Mouse (Mus musculus) embryo, embryonic 11.5 days (tissue): Measurements from ENCODE around the gene Tsacc.
"Not testable (repeated sequence)": the region's sequence is repeated elsewhere in the genome, so short reads cannot be mapped to it uniquely, and the experiment has no call there.

ENCODE experiments used
- DNase-seq: peaks from one replicate; pipeline ENCODE4 v3.0.0-alpha.2; 2012; ENCODE audit warnings: low read depth, low spot score

The Tsacc gene

DNA sequence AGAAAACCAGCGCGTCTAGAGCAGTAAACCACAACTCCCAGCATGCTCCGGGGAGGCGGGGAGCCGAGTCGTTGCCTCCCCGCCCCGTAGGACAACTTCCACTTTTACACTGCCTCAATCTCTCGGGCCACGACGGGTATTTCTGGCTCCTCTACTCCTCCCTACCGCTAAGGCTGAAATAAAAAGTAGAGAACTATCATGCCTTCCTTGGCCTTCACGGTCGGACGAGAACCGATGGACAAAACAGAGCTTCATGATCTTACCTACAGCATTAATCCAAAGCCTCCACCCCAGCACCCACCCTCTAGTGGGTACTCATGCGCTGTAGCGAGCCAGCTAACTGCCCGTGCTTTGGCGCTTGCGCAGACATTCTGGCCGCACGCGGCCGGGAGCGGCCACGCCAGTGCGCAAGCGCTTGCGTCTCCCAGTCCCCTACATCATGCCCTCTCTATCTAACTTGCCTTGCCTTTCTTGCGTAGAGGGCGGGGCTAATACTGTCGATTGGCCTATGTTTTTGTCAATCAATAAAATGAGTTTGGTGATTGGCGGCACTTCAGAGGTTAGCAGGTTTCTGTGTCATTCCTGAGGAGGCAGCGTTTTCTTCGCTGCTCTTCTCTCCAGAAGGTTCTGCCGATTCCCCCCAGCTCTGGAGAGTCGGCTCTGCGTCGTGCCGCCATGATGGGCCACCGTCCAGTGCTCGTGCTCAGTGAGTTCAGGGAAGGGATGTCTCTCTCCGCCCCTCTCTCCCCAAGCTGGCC, at the start of gene Tsacc, which contains the start of gene Cct3:
TSS of gene Tsacc (minus strand) at position 439 of the 758 bp plus-strand sequence.
TSS of gene Cct3 (plus strand) at position 556 of the 758 bp plus-strand sequence.
- DNase-seq = peak; percentile 99

DNA sequence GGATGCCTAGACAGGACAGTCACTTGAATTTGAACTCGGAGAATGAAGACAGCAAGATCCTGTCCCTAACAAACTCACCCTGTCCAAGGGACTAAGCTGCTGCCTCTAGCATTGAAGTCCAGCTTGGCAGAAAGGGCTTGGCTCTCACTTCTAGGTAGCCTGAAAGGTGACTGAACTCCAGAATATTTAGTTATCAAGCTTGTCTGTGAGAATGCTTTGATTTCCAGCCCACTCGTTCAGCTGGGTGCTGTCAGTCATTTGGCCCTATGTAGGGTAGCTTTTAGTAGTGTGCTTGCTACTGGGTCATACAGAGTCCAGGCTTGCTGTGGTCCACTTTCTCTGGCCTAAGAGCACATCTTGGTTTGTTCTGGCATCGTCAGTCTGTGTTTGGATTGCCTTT, 42.2 kb upstream of the Tsacc start:
- DNase-seq = no peak

DNA sequence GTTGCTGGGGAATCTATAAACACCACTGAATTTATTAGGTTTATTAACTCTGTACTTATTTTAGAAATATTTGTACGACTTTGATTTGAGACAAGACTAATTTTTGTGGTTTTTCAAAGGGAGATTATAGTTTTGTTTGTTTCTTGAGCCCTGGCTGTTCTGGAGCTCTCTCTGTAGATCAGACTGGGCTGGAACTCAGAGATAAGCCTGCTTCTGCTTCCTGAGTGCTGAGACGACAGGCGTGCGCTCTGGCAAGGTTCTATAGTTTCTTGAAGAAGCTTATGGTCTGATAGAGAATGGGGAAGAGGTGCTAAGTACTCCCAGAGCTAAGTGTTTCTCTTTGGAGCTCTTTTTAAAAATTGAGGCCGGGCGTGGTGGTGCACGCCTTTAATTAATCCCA, 41.5 kb upstream of the Tsacc start:
- no peak for DNase-seq

DNA sequence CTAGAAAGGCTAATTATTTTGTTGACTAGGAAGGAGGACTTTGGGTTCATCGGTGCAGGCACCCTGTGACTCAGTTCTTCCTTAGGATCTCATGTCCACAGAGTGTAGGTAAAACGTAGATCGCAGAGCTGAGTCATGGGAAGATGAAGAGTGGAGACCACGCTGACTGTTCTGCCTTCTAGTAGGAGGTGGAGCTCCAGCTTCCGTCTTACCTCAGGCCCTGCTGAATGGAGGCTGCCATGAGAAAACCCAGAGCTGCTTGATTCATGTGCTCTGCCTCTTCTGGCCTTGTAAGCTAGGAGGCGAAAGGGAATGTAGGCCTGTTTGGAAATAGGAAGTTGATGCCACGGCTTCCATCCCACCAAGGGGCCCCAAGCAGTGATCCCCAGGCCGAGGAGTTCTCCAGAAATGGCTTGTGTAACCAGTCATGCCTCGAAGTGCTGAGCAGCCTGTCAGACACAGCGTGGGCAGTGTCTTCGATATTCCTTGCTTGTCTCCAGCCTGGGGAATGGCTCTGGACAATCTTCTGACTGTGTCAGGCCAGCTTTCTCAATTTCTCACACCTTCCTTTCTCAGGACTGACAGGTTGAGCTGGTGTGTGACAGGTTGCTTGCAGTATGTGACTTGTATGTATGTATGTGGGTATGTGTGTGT, 40.7 kb upstream of the Tsacc start:
- DNase-seq = no peak

DNA sequence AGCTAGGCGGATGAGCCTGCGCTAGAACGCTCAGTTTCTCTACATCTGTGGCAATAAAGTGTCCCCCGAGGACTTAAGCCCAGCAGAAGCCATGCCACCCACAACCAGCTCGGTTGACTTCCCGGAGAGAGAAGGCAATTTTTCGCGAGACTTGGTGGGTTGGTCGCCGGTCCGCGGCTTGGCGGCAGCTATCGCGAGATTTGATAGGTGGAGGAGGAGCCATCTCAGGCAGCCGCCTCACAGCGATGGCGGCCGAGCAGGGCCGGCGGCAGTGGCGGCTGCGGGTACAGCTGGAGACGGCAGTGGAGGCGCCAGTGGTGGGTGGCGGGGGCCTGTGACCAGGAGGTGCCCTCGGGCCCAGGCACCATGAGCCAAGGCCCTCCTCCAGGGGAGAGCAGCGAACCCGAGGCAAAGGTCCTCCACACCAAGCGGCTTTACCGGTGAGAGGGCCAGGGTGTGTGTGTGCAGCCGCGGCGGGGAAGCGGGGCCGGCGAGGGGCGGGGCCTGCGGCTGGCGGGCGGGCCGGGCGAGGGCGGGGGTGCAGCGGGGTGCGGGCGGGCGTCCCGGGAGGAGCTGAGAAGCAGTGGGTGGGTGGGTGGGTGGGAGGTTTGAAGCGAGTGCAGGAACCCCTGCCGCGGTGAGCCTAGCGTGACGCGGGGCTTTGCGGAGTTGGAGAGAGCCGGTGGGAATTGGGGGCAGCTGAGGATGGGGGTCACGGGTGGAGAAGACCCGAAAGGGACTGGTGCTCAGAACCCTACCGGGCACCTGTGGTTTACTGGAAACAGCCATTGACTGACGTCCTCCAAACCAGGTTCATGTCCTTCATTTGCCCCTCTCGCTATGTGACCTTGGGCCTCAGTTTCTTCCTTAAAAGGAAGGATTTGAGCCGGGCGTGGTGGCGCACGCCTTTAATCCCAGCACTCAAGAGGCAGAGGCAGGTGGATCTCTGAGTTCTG, 39.5 kb upstream of the Tsacc start, which contains the start of the genes Tmem79 and Smg5:
TSS of gene Tmem79 (minus strand) at position 91 of the 956 bp plus-strand sequence.
TSS of gene Smg5 (plus strand) at position 203 of the 956 bp plus-strand sequence.
- DNase-seq = peak; percentile 91

DNA sequence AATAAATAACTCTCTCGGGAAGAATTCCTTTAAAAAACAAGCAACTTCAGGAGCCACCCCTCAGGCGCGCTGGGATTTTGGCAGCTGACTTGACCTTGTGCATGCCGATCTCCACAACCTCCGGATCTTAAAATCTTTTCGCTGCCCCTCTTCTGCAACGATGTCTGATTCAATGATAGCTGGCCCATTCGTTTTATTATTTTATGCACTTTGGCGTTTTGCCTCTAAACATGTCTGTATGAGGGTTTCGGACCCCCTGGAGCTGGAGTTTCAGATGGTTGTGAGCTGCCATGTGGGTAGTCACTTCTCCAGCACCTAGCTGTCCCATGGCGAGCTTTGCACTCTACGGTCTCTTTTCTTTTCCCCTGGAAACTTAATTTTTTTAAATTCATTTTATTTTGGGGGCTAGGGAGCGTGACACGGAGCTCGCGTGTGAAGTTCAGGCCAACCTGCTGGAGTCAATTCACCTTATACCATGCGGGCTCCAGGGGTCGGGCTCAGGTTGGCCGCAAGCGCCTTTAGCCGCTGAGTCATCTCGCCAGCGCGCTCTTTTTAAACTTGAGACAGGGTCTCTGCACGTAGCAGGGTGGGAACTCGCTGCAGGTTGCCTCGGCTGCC, 38.7 kb upstream of the Tsacc start:
- no peak for DNase-seq

DNA sequence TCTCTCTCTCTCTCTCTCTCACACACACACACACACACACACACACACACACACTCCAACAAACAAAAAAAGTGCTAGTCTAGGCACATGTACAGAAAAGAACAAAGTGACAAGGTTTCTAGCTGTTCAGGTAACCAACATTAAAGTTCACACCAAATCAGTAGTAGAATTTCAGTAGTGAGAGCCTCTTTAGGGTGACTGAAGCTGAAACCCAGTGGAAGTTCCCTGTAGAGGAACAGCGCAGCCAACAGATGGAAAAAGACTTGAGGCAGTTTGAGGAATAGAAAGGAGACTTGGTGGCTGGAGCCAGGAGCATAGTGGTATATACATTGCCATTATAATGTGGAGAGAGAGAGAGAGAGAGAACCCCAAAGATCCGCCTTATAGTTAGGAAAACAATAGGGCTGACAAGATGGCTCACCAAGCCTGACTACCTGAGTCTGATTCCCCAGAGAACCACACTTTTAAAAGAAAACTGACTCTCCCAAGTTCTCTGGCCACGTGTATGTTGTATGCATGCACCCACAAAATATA, 38.2 kb upstream of the Tsacc start:
- no peak for DNase-seq

DNA sequence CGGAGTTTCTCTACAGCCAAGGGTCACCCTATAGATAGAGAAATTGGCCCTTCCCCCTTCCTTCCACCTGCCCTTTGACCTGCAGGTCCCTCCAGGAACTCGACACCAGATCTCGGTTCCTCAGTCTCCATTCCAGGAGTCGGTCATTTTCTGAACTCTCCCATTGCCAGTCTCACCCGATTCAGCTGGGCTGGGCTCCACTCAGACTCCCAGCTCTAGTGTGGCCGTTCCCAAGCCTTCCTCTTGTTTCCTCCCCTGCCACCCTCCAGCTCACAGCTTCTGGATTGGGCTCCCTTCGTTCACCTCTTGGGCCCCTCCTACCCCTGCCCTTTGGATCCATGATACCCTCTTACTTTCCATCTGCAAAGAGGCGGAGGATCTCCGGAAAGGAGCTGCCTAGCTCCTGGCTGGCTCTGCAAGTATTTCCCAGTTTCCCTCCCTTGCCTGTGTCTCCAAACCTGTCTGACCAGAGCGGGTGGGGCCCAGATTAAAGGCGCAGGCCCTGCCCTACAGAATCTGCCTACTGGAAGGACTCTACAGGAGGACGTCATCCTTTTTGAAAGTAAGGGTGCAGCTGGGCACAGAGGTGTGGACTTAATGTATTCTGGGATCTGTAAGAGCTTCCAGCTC, 37.3 kb upstream of the Tsacc start:
- DNase-seq = no peak

DNA sequence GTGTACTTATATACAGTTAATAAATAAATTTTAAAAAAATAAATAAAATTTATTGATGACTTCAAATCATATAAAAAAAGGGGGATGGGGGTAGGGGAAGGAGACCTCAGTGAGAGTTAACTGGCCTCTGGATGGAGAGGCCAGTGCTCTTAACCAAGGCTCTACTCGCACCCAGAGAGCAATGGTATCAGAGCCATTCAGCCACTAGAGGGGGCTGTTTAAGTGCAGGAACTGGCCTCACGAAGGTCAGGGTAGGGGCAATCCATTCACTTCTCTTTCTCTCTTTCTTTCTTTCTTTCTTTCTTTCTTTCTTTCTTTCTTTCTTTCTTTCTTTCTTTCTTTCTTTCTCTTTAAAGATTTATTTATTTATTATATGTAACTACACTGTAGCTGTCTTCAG, 34.5 kb upstream of the Tsacc start:
- DNase-seq = peak; percentile 14

DNA sequence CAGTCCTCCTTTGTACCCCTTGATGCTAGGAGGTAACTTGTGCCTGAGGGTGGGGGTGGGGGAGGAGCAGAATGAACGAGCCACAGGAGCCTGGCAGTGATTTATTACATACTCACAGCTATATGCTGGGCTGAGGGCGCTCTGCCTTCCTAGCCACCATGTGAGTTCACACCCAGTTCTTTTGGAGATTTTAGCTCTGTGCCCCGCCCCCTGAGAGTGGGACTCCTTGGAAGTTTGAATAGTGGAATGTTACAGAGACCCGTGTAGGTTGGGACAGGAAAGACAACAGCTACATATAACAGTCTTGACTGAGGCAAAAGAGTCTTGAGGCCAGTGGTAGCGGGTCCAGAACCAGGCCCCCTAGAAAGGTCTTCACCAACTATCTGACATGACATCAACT, 32.2 kb upstream of the Tsacc start:
- DNase-seq = no peak

DNA sequence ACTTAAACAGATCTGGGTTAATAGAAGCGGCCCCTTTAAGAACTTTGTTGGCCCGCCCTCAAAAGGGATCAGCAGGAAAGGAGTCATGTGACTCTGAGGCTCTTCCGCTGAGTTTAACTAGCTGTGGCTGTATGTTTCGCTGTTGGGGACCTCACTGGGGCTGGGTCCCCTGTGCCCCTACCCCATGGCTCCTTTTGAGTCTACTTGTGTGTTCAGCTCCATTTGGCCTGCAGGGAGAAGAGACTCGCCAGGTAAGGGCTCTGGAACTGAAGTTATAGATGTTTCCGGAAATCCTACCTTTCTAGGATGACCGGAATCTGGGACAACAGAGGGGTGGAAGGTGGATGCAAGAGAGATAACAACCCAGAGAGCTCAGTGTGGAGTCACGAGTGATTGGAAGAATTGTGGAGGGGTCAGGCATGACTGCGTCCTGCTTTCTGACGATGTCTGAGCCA, 28.2 kb upstream of the Tsacc start, which contains the start of gene Glmp:
TSS of gene Glmp (plus strand) at position 73 of the 455 bp plus-strand sequence.
- DNase-seq = peak; percentile 32

DNA sequence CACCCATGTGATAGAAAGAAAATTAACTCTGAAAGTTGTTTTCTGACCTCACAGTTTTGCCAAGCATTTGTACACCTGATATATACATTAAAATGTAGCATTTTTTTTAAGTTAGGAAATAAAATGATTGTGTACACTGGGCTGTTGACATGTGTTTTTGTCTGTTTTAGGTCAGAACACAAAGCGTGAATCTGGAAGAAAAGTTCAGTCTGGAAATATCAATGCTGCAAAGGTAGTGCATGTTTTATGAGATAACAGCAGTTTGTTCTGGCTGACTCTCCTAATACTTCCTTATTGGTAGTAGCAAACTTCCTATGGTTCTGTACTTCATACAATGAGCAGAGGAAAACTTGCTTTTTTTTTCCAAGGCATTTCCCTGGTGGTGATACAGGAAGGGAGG, 2.4 kb upstream of the Tsacc start:
- DNase-seq = no peak

DNA sequence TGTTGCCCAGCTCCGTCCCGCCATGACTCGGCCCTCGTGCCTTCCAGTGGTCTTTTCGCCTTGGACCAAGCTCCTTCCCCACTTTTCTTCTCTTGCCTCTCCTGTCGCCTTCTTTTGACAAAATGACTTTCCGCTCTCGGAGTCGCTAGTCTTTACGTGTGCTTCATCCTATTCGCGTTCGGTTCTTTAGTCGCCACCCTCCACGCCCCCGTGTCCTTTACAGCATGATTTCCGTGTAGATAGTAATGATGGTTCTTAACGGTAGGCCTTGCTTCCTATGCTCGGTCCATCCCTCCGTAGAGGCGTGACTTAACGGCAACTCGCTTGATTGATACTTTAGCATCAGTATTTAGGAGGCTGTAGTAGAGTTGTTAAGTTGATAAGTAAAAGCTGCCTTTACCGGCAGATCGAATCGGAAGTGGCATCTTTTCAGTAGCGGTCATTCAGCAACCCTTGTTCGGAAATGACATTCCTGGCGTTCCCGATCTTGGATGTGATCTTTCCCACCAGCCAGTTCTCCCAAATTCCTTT, 587 bp upstream of the Tsacc start:
- peak; percentile 11 for DNase-seq

DNA sequence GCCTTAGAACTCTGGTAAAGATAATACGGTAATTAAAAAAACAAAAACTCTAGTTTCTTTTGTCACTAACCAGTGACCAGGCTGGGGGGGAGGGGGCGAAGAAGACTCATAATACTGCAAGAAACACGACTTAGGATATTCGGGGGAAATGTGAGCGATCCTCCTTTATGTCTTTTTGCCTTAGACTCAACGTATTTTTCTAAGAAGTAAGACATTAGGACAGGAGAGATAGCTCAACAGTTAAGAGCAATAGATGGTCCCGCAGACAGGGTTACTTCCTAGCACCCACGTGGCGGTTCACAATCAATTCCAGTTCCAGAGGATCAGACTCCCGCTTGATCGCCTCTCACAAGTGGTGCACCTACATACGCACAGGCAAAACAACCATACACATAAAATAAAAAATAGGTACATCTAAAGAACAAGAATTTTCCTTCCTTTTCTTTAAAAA, 664 bp downstream of the Tsacc start:
- DNase-seq = no peak

DNA sequence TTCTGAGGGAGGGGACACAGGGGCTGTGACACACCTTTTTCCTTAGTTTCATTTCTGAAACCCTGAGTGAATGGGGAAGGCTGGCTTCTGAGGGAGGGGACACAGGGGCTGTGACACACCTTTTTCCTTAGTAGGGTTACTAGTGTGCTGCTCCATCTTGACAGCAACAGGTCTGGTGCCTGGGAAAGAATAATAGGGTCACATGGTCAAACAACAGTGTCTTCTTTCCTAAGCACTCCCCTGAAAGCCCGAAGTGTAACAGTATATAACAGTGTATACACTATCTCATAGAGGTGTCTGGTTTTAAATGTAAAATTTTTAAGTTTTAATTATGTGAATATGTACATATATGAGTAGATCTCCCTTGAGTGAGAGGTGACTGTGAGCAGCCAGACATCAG, 1.5 kb downstream of the Tsacc start:
- not testable (repeated sequence) for DNase-seq

DNA sequence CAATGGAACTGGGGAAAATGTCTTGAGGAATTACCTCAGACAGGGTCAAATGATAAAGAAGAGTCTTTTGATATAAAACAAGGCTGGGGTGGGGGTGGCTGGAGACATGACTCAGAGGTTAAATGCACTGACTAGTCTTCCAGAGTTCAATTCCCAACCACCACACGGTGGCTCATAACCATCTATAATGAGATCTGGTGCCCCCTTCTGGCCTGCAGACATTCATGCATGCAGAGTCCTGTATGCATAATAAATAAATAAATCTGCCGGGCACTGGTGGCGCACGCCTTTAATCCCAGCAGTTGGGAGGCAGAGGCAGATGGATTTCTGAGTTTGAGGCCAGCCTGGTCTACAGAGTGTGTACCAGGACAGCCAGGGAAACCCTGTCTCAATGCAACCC, 4.8 kb downstream of the Tsacc start:
- DNase-seq = no peak

DNA sequence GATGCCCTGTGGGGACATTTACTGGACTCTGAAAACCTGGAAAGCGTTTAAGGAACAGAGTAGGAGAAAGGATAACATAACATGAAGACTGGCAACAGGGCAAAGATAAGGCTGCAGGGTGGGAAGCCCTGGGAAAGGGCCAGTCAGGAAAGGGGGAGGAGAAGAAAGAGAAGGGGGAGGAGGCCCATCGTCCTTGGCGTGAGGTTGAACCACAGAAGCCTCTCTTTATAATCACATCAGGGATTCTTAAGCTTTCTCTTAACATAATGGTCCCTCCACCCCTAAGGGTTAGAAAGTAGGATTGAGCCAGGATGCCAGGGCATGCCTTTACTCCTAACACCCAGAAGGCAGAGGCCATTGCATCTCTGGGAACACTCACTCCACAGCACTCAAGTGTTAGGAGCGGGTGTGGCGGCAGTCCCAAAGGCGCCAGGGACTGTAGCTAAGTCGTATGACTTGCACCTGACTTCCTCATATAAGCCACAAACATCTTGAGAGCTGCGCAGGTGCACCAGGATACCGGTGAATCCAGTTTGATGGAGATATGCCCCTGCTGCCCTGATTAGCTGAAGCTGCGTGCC, 8.6 kb downstream of the Tsacc start:
- DNase-seq = not testable (repeated sequence)

DNA sequence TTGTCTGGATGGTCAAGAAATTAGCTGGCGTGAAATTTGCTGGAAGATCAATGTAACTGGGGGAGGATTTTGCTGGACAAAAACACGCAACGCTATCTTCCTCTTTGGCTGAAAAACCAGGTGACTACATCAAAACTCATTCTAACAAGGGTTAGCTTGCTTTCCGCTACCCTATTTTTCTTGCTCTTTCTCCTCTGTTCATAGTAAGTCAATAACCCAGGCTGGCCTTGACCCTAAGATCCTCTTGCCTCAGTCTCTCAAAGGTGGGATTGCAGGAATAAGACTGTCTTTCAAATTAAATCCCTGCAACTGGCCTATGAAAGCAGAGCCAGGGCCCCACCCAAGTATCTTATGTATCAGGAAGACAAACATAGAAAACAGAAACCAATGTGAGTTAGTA, 9.7 kb downstream of the Tsacc start, which contains the start of gene Gm38392:
TSS of gene Gm38392 (minus strand) at position 101 of the 400 bp plus-strand sequence.
- DNase-seq = no peak

DNA sequence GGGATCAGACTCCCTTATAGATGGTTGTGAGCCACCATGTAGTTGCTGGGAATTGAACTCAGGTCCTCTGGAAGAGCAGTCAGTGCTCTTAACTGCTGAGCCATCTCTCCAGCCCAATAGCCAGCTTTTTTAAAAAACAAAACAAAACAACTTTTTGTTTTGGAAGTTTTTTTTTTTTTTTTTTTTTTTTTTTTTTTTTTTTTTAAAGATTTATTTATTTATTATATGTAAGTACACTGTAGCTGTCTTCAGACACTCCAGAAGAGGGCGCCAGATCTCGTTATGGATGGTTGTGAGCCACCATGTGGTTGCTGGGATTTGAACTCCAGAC, 11.3 kb downstream of the Tsacc start:
- DNase-seq = not testable (repeated sequence)
